Mouse (Mus musculus): Measurements from ENCODE around the gene Nol9.

Gene Nol9

GRCm38 (mm10) chr4:152038985-152039830 lies at the start of gene Nol9:
Gene Nol9 (plus strand): TSS chr4:152039321.
- peak; percentile 97 for DNase-seq

GRCm38 (mm10) chr4:151992091-151992490 lies 47.0 kb upstream of the Nol9 start:
- DNase-seq: no peak

- DNase-seq: no peak
Observed at GRCm38 (mm10) chr4:151993035-151993434, 46.1 kb upstream of the Nol9 start.

- DNase-seq: peak; percentile 70
Observed at GRCm38 (mm10) chr4:151994228-151995171, 44.6 kb upstream of the Nol9 start.

GRCm38 (mm10) chr4:151995371-151996172 lies 43.5 kb upstream of the Nol9 start:
- peak; percentile 73 for DNase-seq

GRCm38 (mm10) chr4:151996173-151996950 lies 42.8 kb upstream of the Nol9 start, which contains the start of gene Phf13:
Gene Phf13 (minus strand): TSS chr4:151996258.
- peak; percentile 99 for DNase-seq

- no peak for DNase-seq
Observed at GRCm38 (mm10) chr4:151996951-151997222, 42.2 kb upstream of the Nol9 start.

- DNase-seq: no peak
Observed at GRCm38 (mm10) chr4:151997701-151998100, 41.4 kb upstream of the Nol9 start.

GRCm38 (mm10) chr4:151999481-151999880 lies 39.6 kb upstream of the Nol9 start:
- DNase-seq: no peak

- no peak for DNase-seq
Observed at GRCm38 (mm10) chr4:152000906-152001305, 38.2 kb upstream of the Nol9 start.

GRCm38 (mm10) chr4:152001335-152001734 lies 37.8 kb upstream of the Nol9 start:
- no peak for DNase-seq

- no peak for DNase-seq
Observed at GRCm38 (mm10) chr4:152002063-152002462, 37.1 kb upstream of the Nol9 start.

- no peak for DNase-seq
Observed at GRCm38 (mm10) chr4:152006137-152006536, 33.0 kb upstream of the Nol9 start.

- DNase-seq: no peak
Observed at GRCm38 (mm10) chr4:152006812-152007211, 32.3 kb upstream of the Nol9 start.

- DNase-seq: peak; percentile 73
Observed at GRCm38 (mm10) chr4:152007481-152008147, 31.5 kb upstream of the Nol9 start.

- DNase-seq: peak; percentile 62
Observed at GRCm38 (mm10) chr4:152008148-152008500, 31.0 kb upstream of the Nol9 start.

- DNase-seq: peak; percentile 97
Observed at GRCm38 (mm10) chr4:152008622-152009075, 30.5 kb upstream of the Nol9 start, which contains the start of gene Klhl21. Gene Klhl21 (plus strand): TSS chr4:152008803.

- DNase-seq: no peak
Observed at GRCm38 (mm10) chr4:152009076-152010051, 29.8 kb upstream of the Nol9 start.

- DNase-seq: peak; percentile 55
Observed at GRCm38 (mm10) chr4:152010091-152010706, 28.9 kb upstream of the Nol9 start.

Data from kidney, postnatal 10 days (tissue).